Mouse (Mus musculus): ENCODE results near the gene Gm17949.

- no peak for TF ChIP-seq POLR2A (IDR thresholded peaks at IDR 0.05; ENCODE audit: control insufficient read depth, extremely low read depth, insufficient read depth, low read length, poor library complexity)
- TF ChIP-seq CTCF (IDR thresholded peaks at IDR 0.05; ENCODE audit: borderline replicate concordance, control insufficient read depth, extremely low read depth, insufficient read depth, low read length, poor library complexity), result no peak
Measured at GRCm38 (mm10) chr17:57056246-57056645, 45.0 kb downstream of the Gm17949 start.
